Mouse (Mus musculus) thymus, adult 2 months (tissue): ENCODE data around the gene Gm128. TPM values are rescaled to one million over a fixed set of nuclear protein-coding genes. Genes with fewer than 3 reads are reported as not detected.

Experiments
- DNase-seq: peaks from one replicate; pipeline ENCODE4 v3.0.0; 2021
- H3K27ac ChIP-seq: fragments of 200-500 bp; 2 replicates; pipeline ENCODE4 v1.5.1; 2012; ENCODE audit warnings: low read length, control low read depth; ENCODE audit not compliant: control insufficient read depth, insufficient read depth
- H3K27me3 ChIP-seq: fragments of 200-500 bp; 2 replicates; pipeline ENCODE4 v1.6.1; 2012; ENCODE audit warnings: mild to moderate bottlenecking, low read length, moderate library complexity, mixed read lengths; ENCODE audit not compliant: control insufficient read depth, insufficient read depth
- H3K36me3 ChIP-seq: fragments of 200-500 bp; 2 replicates; pipeline ENCODE4 v1.6.1; 2012; ENCODE audit warnings: mild to moderate bottlenecking, low read length, moderate library complexity; ENCODE audit not compliant: control insufficient read depth, insufficient read depth
- H3K4me1 ChIP-seq: fragments of 200-500 bp; replicated peaks from 2 replicates; pipeline ENCODE4 v1.6.1; 2012; ENCODE audit warnings: low read length; ENCODE audit not compliant: control insufficient read depth, insufficient read depth
- H3K4me3 ChIP-seq: fragments of 200-500 bp; 2 replicates; pipeline ENCODE4 v1.5.1; 2012; ENCODE audit warnings: mild to moderate bottlenecking, low read length, control low read depth, moderate library complexity; ENCODE audit not compliant: control insufficient read depth, insufficient read depth
- CTCF ChIP-seq: fragments of 200-500 bp; IDR thresholded peaks from 2 replicates; pipeline ENCODE4 v1.5.1; 2012; ENCODE audit warnings: mild to moderate bottlenecking, control low read depth, low read length, moderate library complexity, borderline replicate concordance; ENCODE audit not compliant: control insufficient read depth, poor library complexity, insufficient read depth; ENCODE audit errors: extremely low read depth
- POLR2A ChIP-seq: fragments of 200-500 bp; IDR thresholded peaks from 2 replicates; pipeline ENCODE4 v1.6.1; 2012; ENCODE audit warnings: mild to moderate bottlenecking, low read length, control low read depth, moderate library complexity; ENCODE audit not compliant: control insufficient read depth, poor library complexity, insufficient read depth; ENCODE audit errors: extremely low read depth
- WGBS: fragments of 180-500 bp; shearing (Covaris S2); methylation state at CpG from one replicate; pipeline ENCODE4 v1.1.7; 2018; 5-methylcytosine and 5-hydroxymethylcytosine counted together
- polyA plus RNA-seq: library from polyadenylated mRNA; depleted of rRNA; stranded (reverse); fragments of >200 nt; gene quantifications from 2 replicates; pipeline ENCODE4 v1.2.3, GENCODE M21; 2012

The Gm128 gene
- polyA plus RNA-seq, 1 experiment: 0.30 TPM

DNA sequence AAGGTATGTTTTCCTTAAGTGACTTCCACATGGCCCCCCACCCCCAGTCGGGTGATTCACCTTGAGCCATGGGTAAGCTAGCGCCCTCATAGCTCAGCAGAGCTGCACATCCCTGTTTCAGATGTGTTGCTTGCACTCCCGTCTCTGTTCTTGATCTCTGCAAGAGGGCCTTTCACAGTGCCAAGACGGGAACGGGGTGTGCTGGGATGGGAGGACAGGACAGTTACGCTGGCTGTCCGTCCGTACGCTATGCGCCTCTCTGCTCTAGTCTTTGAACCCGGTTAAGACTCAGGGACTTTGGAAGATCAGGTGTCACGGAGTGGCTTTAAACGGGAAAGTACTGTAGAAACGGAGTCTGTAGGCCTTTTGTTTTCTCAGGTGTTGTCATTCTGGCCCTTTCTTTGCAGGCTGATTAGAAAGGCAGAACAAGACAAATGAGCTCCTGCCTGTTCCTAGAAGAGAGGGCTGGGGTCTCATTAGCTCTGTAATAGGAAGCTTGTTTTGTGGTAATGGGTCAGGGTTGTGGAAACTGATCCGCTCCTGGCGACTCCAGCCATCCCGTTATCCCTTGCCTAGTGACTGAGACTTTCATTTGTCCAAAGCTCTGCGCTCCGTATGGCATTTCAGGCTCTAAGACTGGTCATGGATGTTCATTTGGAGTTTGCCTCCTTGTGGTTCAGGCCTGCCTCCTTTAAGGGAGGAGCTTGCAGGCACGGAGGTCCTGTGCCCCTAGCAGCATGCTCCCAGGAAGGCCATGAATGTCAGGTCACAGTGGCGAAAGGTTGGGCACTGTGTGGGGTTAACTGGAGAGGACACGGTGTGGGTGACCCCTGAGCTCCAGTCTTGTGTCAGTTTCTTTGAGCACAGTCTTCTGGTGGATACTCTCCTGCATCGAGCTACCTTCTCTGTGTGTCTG is 5.8 kb downstream of the Gm128 start:
- Histone ChIP-seq H3K4me3 (no peak overlapping the region), H3K36me3 (peaks cover 53% of the 10 kb centered on the region), H3K4me1 (peaks cover 20% of the 10 kb centered on the region), H3K27me3 (no peaks in the 10 kb centered on the region), H3K27ac (no peak overlapping the region)
- TF ChIP-seq CTCF: no peak
- TF ChIP-seq POLR2A: no peak
- no peak for DNase-seq
- 94% methylated on average over 23 of the region's 23 CpGs for WGBS

DNA sequence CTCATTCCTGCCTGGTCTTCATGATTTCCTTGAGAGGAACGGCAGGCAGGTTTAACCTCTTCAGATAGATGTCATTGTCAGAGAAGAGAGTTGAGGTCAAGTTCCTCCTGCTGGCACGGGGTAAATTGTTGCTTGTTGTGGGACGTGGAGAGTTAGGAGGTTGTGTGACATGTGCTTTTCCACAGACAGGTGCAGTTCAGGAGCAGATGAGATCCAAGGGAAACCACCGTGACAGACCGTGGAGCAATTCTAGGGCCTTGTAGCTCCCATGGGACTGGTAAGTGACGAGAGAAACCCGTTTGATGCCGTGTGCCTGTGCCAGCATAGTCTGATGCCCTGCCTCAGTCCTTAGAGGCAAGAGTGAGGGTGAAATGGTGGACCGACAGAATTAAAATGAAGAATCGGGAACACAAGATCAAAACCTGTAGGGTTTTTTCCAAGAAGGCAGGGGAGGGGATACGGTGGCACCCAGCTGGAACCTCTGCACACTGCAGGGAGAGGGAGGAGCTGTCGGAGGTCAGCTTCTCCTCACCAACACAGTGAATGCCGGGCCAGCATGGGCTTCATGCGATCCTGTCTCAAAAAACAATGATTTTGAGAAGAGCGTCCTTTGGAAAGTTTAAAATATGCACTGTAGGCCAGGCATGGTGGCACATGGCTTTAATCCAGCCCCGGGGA is 8.0 kb downstream of the Gm128 start:
- Histone ChIP-seq H3K27ac (no peak overlapping the region), H3K36me3 (peaks cover 53% of the 10 kb centered on the region), H3K4me1 (peaks cover 26% of the 10 kb centered on the region), H3K4me3 (no peak overlapping the region), H3K27me3 (no peaks in the 10 kb centered on the region)
- 93% methylated on average over 16 of the region's 16 CpGs for WGBS
- TF ChIP-seq CTCF (no peak), POLR2A (no peak)
- no peak for DNase-seq

DNA sequence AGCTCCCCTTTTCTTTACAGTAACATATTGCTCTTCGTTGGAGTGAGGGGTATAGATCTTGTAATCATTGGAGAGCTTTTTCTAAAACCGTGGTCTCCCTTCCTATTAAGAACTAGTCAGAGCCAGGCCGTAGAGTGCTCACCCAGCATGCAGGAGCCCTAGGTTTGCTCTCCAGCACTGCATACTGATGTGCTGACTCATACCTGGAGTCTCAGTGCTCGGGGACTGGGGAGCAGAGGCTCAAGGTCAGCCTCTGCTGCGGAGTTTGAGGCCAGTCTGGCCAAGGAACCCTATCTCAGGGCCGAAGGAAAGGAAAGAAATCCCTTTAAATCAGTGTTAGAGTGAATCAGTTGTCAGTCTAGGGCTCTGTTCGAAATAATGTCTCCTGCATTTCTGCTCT is 8.6 kb downstream of the Gm128 start:
- TF ChIP-seq CTCF: no peak
- no peak for TF ChIP-seq POLR2A
- WGBS: 92% methylated on average over 7 of the region's 7 CpGs
- no peak overlapping the region for H3K27ac ChIP-seq
- DNase-seq: no peak
- H3K36me3 ChIP-seq: peaks cover 53% of the 10 kb centered on the region
- H3K4me1 ChIP-seq: peaks cover 26% of the 10 kb centered on the region
- H3K4me3 ChIP-seq: no peak overlapping the region
- no peaks in the 10 kb centered on the region for H3K27me3 ChIP-seq

- Histone ChIP-seq H3K27me3 (no peaks in the 10 kb centered on the region), H3K36me3 (peaks cover 47% of the 10 kb centered on the region), H3K4me3 (peak within 1 kb of the TSS; percentile 53), H3K27ac (peak within 1 kb of the TSS; percentile 89), H3K4me1 (peaks cover 30% of the 10 kb centered on the region)
- peak; percentile 70 for DNase-seq
- TF ChIP-seq POLR2A (no peak), CTCF (no peak)
- WGBS: 54% methylated on average over 13 of the region's 13 CpGs
Observed at GRCm38 (mm10) chr3:95231298-95232221, 9.8 kb downstream of the Gm128 start, which contains the start of gene Mllt11. Gene Mllt11, minus strand, starts transcription at chr3:95232171.

DNA sequence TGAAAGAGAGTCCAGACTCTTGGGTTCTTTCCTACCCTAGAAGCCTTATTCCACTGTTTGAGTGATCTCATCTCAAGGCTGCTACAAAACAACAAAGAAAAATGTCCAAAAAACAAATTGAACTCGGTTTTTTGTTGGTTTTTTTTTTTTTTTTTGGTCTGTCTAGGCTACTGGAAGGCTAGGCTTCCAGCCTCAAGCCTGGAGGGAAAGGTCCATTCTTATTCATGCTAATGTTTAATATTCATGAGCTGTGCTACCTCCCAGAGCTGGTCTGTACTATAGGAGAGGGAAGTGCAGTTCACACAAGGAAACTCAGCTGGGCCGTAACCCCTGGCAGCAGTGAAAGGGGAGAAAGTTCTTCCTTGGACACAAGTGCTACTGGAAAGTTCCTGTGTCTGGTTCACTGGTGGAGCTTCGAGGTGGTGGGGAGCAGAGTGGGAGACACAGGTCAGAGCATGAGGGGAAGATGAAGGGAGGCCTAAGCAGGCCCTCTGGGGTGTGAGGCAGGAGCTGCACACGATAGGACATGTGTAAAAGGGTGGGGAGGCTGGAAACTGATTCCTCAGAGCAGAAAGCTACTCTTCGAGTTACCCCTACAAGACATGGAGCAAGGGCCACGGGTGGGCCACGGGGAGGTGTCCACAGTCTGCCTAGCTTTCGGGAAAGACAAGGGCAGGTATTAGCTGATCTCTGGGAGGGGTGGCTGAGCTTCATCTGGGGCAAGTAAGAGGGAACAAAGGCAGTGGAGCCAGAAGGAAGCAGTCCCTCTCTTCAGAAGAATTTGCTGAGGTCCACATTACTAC is 10.7 kb downstream of the Gm128 start:
- Histone ChIP-seq H3K27ac (peak overlapping the region; percentile 89), H3K4me3 (peak overlapping the region; percentile 72), H3K4me1 (peaks cover 30% of the 10 kb centered on the region), H3K27me3 (no peaks in the 10 kb centered on the region), H3K36me3 (peaks cover 40% of the 10 kb centered on the region)
- WGBS: 8% methylated on average over 8 of the region's 8 CpGs
- peak; percentile 39 for DNase-seq
- TF ChIP-seq POLR2A (no peak), CTCF (no peak)
